Mouse (Mus musculus) gastrocnemius, postnatal 25 days (tissue): Measurements from ENCODE around the gene Abcc4. TPM values are rescaled to one million over a fixed set of nuclear protein-coding genes. Genes with fewer than 3 reads are reported as not detected.

ENCODE experiments used
- DNase-seq: peaks from one replicate; pipeline ENCODE4 v3.0.0; 2022
- total RNA-seq, 2 experiments: library from RNA; stranded (reverse); gene quantifications; 1 replicate in 1 of 2; 2 replicates in 1 of 2; pipeline ENCODE4 v1.2.3; 2021

The Abcc4 gene
- total RNA-seq, 2 experiments from 2014 or later, result 9.0 to 10.7 TPM

DNA sequence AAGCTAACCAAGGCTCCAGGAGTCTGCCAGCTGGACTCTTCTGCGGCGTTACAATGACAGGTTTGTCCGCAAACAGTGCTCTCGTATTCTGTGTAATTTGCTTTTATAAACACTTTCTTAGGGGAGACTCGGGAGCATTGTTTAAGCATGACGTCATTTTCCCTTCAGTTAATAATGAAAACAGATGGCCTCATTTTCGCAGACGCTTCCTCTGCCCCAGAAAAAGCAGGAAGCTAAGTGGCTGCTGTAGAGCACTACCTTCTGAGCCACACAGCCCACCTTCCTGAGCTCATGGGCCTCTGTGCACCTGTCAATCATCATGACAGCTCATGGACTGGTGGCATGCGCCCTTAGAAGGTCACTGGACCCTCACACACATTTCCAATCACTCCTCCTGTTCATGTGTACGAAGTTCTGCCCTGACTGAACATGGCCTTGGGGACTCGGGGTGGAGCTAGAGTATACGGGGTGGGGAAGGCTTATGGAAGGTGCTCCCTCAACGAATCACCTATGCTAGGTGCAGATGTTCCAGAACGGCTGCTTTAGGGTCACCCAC, 199.3 kb downstream of the Abcc4 start:
- DNase-seq, result no peak

DNA sequence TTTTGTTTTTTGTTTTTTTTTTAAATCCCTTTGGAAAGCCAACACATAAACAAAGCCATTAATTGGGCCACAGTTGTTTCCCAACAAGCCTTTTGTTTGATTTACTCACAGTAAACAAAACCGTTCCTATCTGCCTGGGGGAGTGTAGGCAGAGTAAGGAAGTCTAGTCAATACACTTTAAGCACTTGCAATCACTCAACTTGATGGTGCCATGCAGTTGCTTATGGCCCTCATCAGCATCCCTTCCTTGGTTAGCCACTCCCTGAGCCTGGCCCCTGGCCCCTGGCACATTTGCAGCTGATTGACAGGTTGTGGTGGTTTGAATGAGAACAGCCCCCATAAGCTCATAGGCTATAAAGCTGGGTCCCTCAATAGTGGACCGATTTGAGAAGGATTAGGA, 209.3 kb downstream of the Abcc4 start:
- no peak for DNase-seq

DNA sequence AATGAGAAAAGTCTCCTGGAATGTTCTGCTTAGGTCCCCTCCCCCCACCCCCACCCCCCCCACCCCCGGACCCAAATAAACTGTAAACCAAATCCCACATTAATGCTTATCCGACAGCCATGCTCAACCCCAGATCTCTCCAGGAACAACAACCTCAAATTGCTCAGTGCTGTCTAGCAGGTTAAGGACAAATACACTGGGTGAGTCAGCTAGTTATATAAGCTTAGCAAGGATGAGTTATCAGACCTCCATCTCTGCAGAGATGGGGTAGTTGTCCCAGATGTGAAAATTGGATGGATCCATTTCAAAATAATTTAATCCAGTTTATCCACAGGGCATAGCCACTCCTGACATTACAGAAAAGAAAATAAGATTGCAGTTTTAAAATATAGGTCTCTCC, 210.6 kb downstream of the Abcc4 start:
- DNase-seq, result no peak

DNA sequence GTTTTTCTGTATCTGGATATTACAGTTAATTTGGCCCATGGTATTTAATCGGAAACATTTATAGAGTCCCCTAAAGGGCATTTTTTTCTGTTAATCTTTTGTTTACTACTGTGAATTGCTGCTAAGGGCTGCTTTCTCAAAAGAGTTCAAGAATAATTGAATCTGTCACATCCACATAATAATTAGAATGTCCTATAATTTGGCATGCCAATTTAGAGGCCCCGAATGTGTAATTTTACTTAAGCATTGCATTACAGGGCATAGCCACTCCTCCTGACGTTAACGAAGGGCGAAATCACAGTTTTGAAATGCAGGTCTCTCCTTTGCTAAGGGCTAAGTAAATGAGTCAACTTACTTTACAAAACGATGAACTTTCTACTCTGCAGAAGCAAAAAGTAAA, 214.3 kb downstream of the Abcc4 start:
- no peak for DNase-seq

DNA sequence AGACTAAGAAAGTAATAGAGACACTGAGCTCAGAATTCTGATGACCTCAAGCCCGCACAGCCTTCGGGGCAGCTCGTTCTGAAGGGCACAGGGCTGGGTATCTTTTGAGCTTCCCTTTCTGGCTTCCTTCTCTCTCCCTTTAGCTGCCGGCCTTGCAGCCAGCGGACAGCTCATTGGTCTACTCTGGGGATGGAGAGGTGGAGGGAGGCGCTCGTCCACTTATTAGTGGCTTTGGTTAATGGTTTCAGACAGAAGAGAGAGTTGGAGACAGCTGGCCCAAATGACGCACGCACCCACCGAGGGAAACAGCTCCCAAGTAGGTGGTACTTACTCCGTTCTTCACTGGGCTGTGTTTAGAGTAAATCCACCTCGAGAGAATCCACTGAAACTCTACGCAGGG, 214.7 kb downstream of the Abcc4 start:
- DNase-seq, result no peak

DNA sequence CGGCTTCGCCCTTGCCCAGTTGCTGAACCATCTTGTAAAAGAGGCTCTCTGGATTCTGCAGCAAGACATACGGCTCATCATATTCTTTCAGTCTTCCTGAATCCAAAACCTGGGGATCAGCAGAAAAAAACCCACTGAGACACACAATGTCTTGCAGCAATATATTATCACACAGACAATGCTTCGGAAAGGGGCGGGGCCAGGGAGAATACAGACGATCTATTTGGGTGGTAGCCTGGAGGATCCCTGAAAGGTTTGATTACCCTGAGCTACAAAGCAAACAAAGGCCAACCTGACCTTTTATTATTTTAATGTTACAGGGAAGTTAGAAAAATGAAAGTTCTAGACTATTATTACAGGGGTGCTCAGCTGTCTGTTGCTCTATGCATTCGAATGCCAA, 215.5 kb downstream of the Abcc4 start:
- DNase-seq, result no peak

DNA sequence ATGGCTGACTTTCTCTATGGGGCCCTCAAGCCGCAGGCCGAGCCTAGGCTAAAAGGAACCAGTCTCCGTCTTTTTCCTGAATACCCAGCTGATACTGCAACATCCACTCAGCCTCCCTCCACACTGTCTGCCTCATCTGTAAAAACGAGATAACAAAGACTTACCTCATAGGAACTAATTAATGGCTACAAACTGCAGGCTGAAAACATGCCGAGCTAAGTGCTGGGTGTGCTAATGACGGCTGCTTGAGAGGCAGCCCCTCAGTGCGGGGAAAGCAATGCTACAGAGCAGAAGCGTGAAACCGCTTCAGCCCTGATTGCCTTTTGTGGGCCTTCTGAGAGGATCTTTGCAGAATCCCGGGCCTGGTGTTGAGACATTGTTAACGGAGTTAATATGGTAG, 219.7 kb downstream of the Abcc4 start:
- no peak for DNase-seq

DNA sequence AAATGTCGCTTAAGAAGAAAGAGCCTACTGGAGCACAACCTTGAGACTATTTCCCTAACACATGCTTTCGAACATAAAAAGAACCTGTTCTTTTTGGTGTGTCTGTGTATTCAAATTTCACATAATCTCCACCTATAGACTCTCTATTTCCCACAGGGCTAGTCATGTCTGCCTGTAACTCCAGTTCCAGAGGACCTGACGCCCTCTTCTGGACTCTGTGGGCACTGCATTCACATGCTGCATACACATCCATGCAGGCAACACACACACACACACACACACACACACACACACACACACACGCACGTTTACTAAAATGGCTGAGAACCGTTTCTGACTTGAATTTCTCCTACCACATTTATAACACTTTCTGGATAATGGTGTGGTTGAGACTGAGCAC, 220.4 kb downstream of the Abcc4 start:
- DNase-seq, result no peak

DNA sequence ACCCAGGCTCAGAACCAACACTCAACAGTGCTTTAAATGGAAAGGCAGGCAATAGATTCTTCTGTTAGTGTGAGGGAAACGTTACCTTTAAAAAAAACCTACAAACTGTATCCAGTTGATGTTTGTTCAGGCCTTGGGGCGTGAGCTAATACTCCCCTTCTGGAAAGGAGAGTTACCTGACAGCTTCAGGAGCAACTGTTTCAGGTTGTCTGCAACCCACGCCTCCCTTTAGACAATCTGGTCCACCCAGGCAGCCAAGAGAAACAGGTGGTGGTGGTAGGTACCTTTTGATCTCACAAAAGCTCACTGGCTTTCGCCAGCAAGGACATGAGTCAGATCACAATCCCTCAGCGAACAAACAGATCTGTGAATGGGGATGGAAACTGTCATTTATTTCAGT, 223.7 kb downstream of the Abcc4 start:
- DNase-seq, result no peak

DNA sequence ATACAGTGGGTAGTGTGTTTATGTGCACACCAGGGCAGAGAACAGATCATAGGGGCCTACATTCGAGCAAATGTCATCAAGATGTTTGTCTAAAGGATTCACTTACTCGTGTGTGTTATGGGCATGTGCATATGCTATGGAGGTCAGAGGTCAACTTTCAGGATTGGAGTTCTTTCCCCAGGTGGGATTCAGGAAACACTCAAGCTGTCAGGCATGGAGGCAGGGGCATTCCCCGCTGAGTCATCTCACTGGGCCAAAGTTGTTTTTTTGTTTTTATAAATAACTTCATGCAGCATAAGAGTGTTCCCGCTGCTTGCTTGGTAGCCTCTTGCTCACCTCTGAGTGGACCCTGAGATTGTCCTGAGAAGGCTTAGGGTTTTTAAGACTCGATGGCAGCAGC, 224.2 kb downstream of the Abcc4 start:
- no peak for DNase-seq

DNA sequence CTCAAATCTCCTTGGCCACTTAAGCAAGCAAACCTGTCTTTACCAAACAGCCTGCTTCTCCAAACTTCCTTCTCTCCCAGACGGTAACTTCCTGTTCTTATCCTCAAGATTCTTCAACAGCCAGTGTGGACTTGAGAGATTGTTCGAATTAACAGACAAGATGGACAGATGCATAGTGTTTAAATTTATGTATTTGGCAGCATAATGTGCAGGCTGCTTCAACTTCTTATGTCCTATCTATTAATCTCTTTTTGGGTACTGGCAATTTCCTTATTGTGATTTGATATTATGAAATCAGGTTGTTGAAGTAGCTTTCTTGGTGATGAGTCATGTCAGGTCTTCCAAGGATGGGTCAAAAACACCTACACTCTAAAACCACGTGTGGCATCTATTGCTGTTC, 229.7 kb downstream of the Abcc4 start:
- no peak for DNase-seq

DNA sequence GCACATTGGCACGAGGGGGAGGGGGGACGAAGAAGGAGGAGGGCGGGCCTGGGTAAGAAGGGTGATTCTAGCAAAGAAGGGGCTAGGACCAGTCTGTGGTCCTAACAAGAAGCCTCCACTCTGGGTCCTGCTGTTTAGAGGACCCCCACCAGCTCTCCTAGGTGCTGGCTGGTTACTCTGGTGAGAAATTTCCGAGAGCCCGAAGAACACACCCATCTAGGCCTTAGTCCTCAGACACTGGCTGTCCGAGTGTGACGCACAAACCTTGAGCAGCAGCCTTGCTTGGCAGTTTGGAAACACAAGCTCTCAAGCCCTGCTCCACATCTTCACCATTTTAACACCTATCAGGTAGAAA, 230.9 kb downstream of the Abcc4 start:
- no peak for DNase-seq

DNA sequence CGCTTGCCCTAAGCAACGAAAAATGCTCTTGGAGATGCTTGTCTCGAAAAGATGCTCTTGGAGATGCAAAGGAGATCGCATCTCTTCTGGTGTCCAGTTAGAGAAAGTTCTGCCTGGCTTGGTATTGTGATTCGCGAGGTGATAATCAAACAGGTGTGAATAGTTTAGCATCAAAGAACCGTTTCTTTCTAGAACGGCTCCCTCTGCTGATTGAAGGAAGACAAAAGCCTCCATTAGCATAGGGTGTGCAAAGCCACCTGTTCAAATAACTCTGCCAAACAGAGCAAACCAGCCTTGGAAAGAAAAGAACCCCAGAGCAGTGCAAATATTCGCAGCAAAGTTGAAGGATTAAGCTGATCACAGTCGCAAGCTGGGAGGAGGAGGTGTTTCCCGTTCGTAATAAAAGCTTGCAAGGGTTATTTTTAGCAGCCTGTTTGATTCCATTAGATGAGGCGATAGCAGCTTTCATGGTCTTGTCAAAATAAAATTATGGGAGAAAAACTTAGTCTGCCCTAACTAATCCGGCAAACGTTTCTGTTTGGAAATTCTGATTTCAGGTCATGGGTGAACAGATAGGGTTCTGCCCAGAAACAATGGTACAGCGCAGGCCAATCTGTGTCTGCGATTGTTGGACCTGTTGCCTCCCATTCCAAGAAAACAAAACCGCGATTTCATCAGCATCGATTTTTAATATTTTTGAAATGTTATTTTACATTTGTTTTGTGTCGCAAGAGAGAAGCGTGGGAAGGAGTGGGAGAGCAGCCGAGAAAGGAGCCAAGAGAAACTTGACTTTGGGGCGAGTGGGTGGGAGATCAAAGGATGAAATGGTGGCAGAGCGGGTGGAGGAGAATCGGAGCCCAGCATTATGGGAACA, 231.6 kb downstream of the Abcc4 start:
- DNase-seq, result no peak

DNA sequence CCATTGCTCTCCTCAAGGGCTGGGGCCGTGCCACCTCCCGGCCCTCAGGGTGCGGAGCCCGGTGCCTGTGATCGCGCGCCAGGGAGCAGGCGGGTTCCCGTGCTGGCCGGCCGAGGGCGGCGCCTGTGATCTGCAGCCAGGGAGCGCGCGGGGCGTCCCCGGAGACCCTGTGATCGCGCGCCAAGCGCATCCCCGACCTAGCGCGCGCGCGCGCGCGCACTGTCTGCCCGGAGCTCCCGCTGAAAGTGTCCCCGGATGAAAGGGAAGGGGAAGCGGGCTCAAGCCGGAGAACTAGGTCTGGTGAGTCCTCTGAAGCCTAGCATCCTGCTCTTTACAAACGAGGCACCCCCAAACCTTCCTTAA, 232.2 kb downstream of the Abcc4 start:
- DNase-seq, result no peak

DNA sequence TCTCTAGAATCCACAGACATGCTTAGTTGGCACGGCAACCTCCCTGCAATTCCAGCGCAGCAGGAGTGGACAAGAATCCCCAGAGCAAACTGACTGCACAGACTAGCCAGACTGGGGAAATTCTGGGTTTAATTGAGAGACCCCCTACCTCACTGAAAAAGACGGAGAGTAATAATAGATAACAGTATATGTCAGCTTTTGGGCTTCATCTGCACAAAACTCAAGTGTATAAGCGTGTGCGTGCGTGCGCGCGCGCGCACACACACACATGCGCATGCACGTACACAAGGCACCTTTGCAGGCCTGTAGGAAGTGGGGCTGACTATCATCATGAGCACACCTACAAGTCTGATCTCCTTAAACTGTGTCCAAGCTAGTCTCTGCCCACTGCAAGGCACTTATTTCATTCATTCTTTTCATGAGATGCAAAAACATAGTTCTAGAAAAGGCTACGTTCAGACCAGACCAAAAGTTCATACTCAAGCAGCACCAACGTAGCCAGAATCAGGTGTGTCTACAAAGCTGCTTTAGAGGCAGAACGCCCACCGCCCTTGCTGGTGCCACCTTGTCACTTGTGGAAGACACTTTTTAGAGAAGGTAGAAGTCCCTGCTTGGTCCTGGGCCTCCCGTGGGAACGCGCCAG, 232.7 kb downstream of the Abcc4 start:
- DNase-seq, result no peak

DNA sequence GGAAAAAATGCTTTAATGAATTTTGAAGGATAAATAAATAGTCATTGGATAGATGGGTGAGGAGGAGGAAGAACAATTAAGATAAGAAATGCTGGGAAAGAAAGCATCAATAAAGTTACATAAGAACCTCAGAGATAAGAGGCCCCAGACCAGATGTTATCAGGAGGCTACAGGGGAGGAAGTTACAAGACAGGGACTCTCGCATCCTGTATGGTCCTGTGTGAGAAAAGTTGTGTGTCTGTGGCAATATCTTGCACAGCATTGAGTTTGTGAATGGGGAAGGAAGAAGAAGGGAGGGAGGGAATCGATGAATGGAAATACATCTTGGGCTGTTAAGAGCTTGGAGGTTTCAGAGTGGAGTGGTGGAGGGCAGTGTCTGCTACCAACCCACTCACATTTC, 240.7 kb downstream of the Abcc4 start:
- no peak for DNase-seq

DNA sequence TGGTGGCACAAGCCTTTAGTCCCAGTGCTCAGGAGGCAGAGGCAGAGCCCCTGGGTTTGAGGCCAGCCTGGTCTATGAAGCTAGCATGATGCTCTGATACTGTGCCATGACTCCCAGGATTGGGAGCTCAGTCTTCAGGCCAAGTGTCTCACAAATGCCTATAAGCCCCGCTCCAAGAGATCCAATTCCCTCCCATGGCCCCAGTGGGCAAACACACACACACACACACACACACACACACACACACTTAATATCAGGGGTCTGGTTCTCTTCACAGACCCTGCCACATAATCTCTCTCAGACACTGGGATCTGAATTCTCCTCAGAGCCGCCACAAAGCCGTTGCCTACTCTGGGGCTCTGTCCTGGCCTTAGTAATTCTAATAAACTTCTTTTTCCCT, 241.6 kb downstream of the Abcc4 start:
- no peak for DNase-seq

DNA sequence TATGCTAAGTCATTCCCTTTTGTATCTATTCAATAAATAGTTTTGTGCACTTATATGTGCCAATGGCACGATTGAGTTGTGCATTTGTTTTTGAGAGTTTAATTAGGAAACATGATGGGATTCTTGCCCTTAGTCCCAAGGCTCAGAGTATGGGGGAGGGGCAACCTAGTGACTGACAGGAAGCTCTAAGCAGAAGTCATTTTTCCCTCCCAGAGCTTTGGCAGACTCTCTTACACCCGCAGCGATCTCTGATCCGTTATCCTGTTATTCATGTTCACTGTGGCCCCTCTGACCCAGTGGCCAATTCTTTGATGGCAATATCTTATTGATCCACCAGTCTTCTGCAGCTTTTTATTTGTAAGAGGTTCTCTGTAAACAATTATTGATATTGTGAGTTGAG, 253.4 kb downstream of the Abcc4 start:
- DNase-seq, result no peak

DNA sequence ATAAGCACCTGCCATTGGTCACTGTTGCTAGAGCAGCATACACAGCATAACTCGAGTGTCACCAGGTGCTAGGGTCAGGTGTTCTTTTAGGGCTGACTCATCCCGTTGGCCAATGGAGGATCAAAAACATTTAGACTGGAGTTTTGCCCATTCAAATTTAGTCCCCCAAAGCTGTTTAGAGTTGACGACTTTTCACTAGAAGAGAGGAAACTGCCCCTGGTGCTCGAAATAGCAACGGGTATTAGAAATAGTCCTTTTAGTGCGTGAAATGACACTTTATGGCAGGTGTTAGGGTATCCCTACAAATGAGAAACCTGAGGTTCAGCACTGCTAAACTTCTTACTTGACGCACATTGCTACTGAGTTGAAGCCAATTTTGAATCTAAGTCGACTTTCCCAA, 265.9 kb downstream of the Abcc4 start:
- DNase-seq, result no peak

DNA sequence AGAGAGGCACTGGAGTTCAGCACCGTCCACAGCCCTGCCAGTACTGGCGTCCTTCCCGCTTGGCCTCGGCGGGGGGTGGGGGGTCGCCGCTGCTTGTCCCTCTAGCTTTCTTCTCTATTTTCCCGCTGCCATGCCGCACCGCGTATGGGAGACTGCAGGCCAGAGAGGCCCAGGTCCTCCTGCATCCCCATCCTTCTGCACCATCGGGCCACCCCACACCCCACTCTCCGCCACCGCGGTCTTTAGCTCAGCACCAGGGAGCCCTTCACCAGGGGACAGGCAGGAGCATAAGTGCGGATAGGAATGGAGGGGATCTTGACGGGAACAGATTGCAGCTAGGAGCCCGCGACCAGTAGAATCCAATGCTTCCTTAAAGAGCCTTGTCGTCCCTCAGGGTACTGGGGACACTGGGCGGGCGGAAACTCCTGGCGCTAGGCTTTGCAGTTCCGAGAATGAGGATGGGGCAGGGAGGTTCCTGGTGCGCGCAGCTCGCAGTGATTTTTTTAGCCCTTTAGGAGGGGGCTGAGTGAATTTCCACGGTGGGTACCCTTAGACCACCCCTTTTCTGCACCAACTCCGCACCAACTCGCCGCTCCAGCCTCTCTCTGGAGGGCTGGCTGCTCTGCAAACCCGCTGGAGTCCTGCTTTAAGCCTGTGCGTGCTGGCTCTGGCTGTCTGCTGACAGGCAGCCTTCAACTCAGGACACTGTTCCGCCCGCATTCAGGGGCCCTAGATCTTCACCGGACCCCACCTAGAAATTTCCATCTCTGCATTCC, 268.7 kb downstream of the Abcc4 start:
- no peak for DNase-seq

DNA sequence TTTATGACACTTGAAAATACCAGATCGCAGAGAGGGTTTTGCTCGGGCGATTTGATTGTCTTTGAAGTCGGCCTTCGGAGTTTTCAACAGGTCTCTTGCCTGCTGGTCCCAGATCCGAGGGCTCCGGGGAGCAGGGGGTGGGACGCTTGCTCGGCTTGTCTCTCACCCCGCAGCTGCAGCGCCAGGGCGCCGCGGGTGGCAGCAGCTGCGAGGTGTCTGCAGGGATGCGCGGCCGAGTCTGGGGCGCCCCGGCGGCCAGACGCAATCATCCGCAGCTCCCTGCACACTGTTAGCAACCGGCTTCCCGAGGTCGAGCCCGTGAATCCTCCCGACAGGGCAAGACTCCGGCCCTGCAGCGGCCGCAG, 269.2 kb downstream of the Abcc4 start:
- no peak for DNase-seq

DNA sequence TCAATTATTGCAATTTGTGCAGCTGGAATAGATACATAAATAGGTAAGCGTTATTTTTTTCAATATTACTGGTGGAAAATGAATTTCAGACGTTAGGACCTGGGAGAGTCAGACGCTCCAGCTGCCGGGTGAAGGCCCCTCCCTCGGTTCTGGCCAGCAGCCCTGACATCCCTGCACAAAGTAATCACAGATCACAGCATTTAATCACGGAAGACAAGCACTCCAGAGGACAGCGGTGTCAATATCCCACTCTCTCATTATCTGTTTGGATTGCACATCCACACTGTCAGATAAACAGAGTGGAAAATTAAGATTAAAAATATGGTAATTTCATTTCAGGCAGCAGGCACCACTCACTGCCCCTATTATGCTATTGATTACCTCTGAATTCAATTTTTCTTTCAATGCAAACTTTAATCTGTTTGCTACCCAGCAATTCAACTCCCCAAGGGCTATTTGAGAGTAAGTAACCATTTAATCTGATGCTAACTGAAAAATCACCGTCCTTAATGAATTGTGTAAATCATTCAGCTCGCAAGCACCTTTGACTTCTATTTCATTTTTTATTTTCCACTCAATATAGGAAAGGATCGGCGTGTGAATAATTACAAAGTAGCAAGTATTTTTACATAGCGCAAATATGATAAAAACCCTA, 270.2 kb downstream of the Abcc4 start:
- no peak for DNase-seq

DNA sequence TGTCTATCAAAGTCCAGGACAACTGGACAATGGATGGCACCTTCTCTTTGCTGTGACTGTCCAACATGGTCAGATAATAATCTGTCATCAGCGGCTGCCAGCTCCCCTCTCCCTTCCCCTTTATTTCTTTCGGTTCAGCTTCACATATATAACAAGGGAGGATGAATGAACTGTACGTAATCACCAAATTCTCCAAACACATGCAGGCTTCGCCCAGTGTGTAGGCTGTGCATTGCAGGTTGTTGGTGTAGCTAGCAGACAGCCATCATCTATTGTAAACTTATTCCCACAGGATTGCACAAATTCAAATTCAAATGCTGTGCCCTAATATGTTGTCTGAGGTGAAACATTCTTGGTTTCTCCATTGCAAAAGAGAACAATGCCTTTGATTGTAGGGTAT, 271.2 kb downstream of the Abcc4 start:
- DNase-seq, result no peak
